9 mouse cellular contexts compared by ENCODE assay signal in genomic region chr17:34313393-34313792, GRCm38 (mm10). TPM values are rescaled to one million over a fixed set of nuclear protein-coding genes. Genes with fewer than 3 reads are reported as not detected.
DNase-seq lines count a peak whose midpoint lies in the region; ATAC-seq lines count a peak whose summit lies in the region.
"Had no signal": no experiment of that assay in that cellular context is flagged by ENCODE, and none has a peak within 500 bp of the region (broad histone marks: within the 10 kb centered on the region; RNA-seq: fewer than 3 reads in every experiment).

No protein-coding gene starts in this region.

- 39% methylated on average over 3 of the region's 3 CpGs for WGBS in forebrain, embryonic 14.5 days
- WGBS in forebrain, embryonic 16.5 days: 31% methylated on average over 3 of the region's 3 CpGs
- 39% methylated on average over 3 of the region's 3 CpGs for WGBS in midbrain, embryonic 13.5 days

- ATAC-seq in forebrain, embryonic 14.5 days: peak; percentile 63; the same call in 1 of the 2 replicates
- no peak for ATAC-seq in forebrain, embryonic 16.5 days
- ATAC-seq in midbrain, embryonic 13.5 days: peak; percentile 57; the same call in 1 of the 2 replicates

- no peak overlapping the region for H3K27ac ChIP-seq in forebrain, embryonic 14.5 days (ENCODE audit: low read depth, low read length)
- no peak overlapping the region for H3K27ac ChIP-seq in forebrain, embryonic 16.5 days (ENCODE audit: low read length)
- no peak overlapping the region for H3K27ac ChIP-seq in midbrain, embryonic 13.5 days
- H3K27ac ChIP-seq: lung, embryonic 15.5 days had no signal

- H3K9me3 ChIP-seq in forebrain, embryonic 14.5 days (replicated peaks; ENCODE audit: control insufficient read depth, low read length): no peaks in the 10 kb centered on the region
- no peaks in the 10 kb centered on the region for H3K9me3 ChIP-seq in forebrain, embryonic 16.5 days (ENCODE audit: control insufficient read depth, low read length)
- no peaks in the 10 kb centered on the region for H3K9me3 ChIP-seq in midbrain, embryonic 13.5 days
- H3K9me3 ChIP-seq: lung, embryonic 15.5 days had no signal

- DNase-seq in forebrain, embryonic 14.5 days (ENCODE audit: low spot score): peak; percentile 78
- DNase-seq in adrenal gland, postnatal 10 days: peak; percentile 88
- peak; percentile 77 for DNase-seq in embryo, embryonic 9.5 days (ENCODE audit: extremely low spot score)
- peak; percentile 80 to 89 for DNase-seq in heart, postnatal 14 days
- peak; percentile 73 to 78 for DNase-seq in left cerebral cortex, adult 18-20 months (ENCODE audit: low spot score in 2 of 2)
- DNase-seq in spleen, postnatal 36 days (ENCODE audit: low spot score in 2 of 2): peak; percentile 74

- intact Hi-C loops in heart, postnatal 14 days (cut with DNase I): loop anchor here (1.0 to 10.0 kb wide), 2 partner anchors 63 to 139 kb away; no protein-coding TSS in a partner anchor

- H3K4me2 ChIP-seq in forebrain, embryonic 14.5 days (ENCODE audit: low read length): no peak overlapping the region
- no peak overlapping the region for H3K4me2 ChIP-seq in forebrain, embryonic 16.5 days (ENCODE audit: low read length)
- no peak overlapping the region for H3K4me2 ChIP-seq in midbrain, embryonic 13.5 days (replicated peaks)
- H3K4me2 ChIP-seq: lung, embryonic 15.5 days had no signal

- no peak overlapping the region for H3K4me3 ChIP-seq in forebrain, embryonic 14.5 days (ENCODE audit: low read depth, low read length)
- no peak overlapping the region for H3K4me3 ChIP-seq in forebrain, embryonic 16.5 days (replicated peaks; ENCODE audit: low read length)
- no peak overlapping the region for H3K4me3 ChIP-seq in midbrain, embryonic 13.5 days (replicated peaks)
- H3K4me3 ChIP-seq: lung, embryonic 15.5 days had no signal

- H3K9ac ChIP-seq in forebrain, embryonic 14.5 days (ENCODE audit: low read length): no peak overlapping the region
- no peak overlapping the region for H3K9ac ChIP-seq in forebrain, embryonic 16.5 days (replicated peaks; ENCODE audit: low read depth, low read length)
- no peak overlapping the region for H3K9ac ChIP-seq in midbrain, embryonic 13.5 days (replicated peaks)
- H3K9ac ChIP-seq: lung, embryonic 15.5 days had no signal

- H3K4me1 ChIP-seq in forebrain, embryonic 14.5 days (ENCODE audit: control insufficient read depth, insufficient read depth, low read length): no peaks in the 10 kb centered on the region
- H3K4me1 ChIP-seq in forebrain, embryonic 16.5 days (replicated peaks; ENCODE audit: control insufficient read depth, insufficient read depth, low read length): peaks cover 7% of the 10 kb centered on the region
- peaks cover 3% of the 10 kb centered on the region; the same call in 1 of the 2 replicates for H3K4me1 ChIP-seq in midbrain, embryonic 13.5 days (replicated peaks)

- H3K27me3 ChIP-seq in forebrain, embryonic 14.5 days (replicated peaks; ENCODE audit: control insufficient read depth, insufficient read depth, low read length): no peaks in the 10 kb centered on the region
- no peaks in the 10 kb centered on the region for H3K27me3 ChIP-seq in forebrain, embryonic 16.5 days (replicated peaks; ENCODE audit: control insufficient read depth, insufficient read depth, low read length)
- no peaks in the 10 kb centered on the region for H3K27me3 ChIP-seq in midbrain, embryonic 13.5 days
- H3K27me3 ChIP-seq: lung, embryonic 15.5 days had no signal

- H3K36me3 ChIP-seq in forebrain, embryonic 14.5 days (ENCODE audit: control insufficient read depth, insufficient read depth, low read length): no peaks in the 10 kb centered on the region
- H3K36me3 ChIP-seq in forebrain, embryonic 16.5 days (ENCODE audit: control insufficient read depth, insufficient read depth): no peaks in the 10 kb centered on the region
- no peaks in the 10 kb centered on the region for H3K36me3 ChIP-seq in midbrain, embryonic 13.5 days
- H3K36me3 ChIP-seq: lung, embryonic 15.5 days had no signal

RNA-seq across cellular contexts. Expression of gene H2-Eb1, which starts 7.7 kb away (rescaled TPM):
- 0.85 and 1.4 TPM in 2 replicates for polyA plus RNA-seq in forebrain, embryonic 14.5 days (2014; fragmentation: Nextera tagmentation; extraction: Ambion mirVana)
- polyA plus RNA-seq in forebrain, embryonic 16.5 days (2015; fragmentation: Nextera tagmentation; extraction: Ambion mirVana): 0.82 and 1.0 TPM in 2 replicates
- total RNA-seq in adrenal gland, postnatal 10 days (2021): 10 to 100 TPM; 33.3 to 37.7 TPM
- 10 to 100 TPM in 1 of 2 experiments, 1 to 10 TPM in 1; 5.8 to 11.8 TPM for total RNA-seq in heart, postnatal 14 days (2021)
- total RNA-seq in left cerebral cortex, adult 18-20 months (2021): 1 to 10 TPM; 4.0 to 6.0 TPM
- polyA plus RNA-seq in midbrain, embryonic 13.5 days (2015; fragmentation: Nextera tagmentation; extraction: Ambion mirVana): 1.7 and 2.1 TPM in 2 replicates

RNA-seq across cellular contexts. Expression of gene H2-Eb2, which starts 12.1 kb away (rescaled TPM):
- not detected in 2 replicates for polyA plus RNA-seq in forebrain, embryonic 14.5 days (2014; fragmentation: Nextera tagmentation; extraction: Ambion mirVana)
- not detected in 2 replicates for polyA plus RNA-seq in forebrain, embryonic 16.5 days (2015; fragmentation: Nextera tagmentation; extraction: Ambion mirVana)
- total RNA-seq in adrenal gland, postnatal 10 days (2021): under 1 TPM; 0.21 to 0.39 TPM
- under 1 TPM in 1 of 2 experiments, not detected in 1; 0.10 TPM for total RNA-seq in heart, postnatal 14 days (2021)
- total RNA-seq in left cerebral cortex, adult 18-20 months (2021): not detected
- 0.12 TPM in 1 of 2 replicates, not detected in the other for polyA plus RNA-seq in midbrain, embryonic 13.5 days (2015; fragmentation: Nextera tagmentation; extraction: Ambion mirVana)

RNA-seq across cellular contexts. Expression of gene H2-Aa, which starts 25.8 kb away (rescaled TPM):
- polyA plus RNA-seq in forebrain, embryonic 14.5 days (2014; fragmentation: Nextera tagmentation; extraction: Ambion mirVana): 0.25 and 0.27 TPM in 2 replicates
- polyA plus RNA-seq in forebrain, embryonic 16.5 days (2015; fragmentation: Nextera tagmentation; extraction: Ambion mirVana): not detected in 2 replicates
- total RNA-seq in adrenal gland, postnatal 10 days (2021): 10 to 100 TPM; 40.5 to 44.8 TPM
- total RNA-seq in heart, postnatal 14 days (2021): 10 to 100 TPM in 1 of 2 experiments, 1 to 10 TPM in 1; 7.0 to 13.1 TPM
- 1 to 10 TPM; 4.5 to 5.9 TPM for total RNA-seq in left cerebral cortex, adult 18-20 months (2021)
- polyA plus RNA-seq in midbrain, embryonic 13.5 days (2015; fragmentation: Nextera tagmentation; extraction: Ambion mirVana): 0.28 and 0.41 TPM in 2 replicates

RNA-seq across cellular contexts. Expression of gene Btnl2, which starts 41.2 kb away (rescaled TPM):
- not detected in 2 replicates for polyA plus RNA-seq in forebrain, embryonic 14.5 days (2014; fragmentation: Nextera tagmentation; extraction: Ambion mirVana)
- not detected in 2 replicates for polyA plus RNA-seq in forebrain, embryonic 16.5 days (2015; fragmentation: Nextera tagmentation; extraction: Ambion mirVana)
- under 1 TPM; 0.48 to 0.66 TPM for total RNA-seq in adrenal gland, postnatal 10 days (2021)
- under 1 TPM; 0.27 to 0.33 TPM for total RNA-seq in heart, postnatal 14 days (2021)
- total RNA-seq in left cerebral cortex, adult 18-20 months (2021): under 1 TPM; 0.63 to 0.68 TPM
- not detected in 2 replicates for polyA plus RNA-seq in midbrain, embryonic 13.5 days (2015; fragmentation: Nextera tagmentation; extraction: Ambion mirVana)

RNA-seq across cellular contexts. Expression of gene H2-Ab1, which starts 55.9 kb away (rescaled TPM):
- polyA plus RNA-seq in forebrain, embryonic 14.5 days (2014; fragmentation: Nextera tagmentation; extraction: Ambion mirVana): 1.4 and 2.1 TPM in 2 replicates
- polyA plus RNA-seq in forebrain, embryonic 16.5 days (2015; fragmentation: Nextera tagmentation; extraction: Ambion mirVana): 0.53 and 0.95 TPM in 2 replicates
- 10 to 100 TPM; 27.9 to 36.1 TPM for total RNA-seq in adrenal gland, postnatal 10 days (2021)
- 10 to 100 TPM in 1 of 2 experiments, 1 to 10 TPM in 1; 6.6 to 12.7 TPM for total RNA-seq in heart, postnatal 14 days (2021)
- 1 to 10 TPM; 3.2 to 5.2 TPM for total RNA-seq in left cerebral cortex, adult 18-20 months (2021)
- polyA plus RNA-seq in midbrain, embryonic 13.5 days (2015; fragmentation: Nextera tagmentation; extraction: Ambion mirVana): 1.7 and 2.1 TPM in 2 replicates
